29 mouse cellular contexts compared by ENCODE assay signal in genomic region chrX:88125612-88126011, GRCm38 (mm10). TPM values are rescaled to one million over a fixed set of nuclear protein-coding genes. Genes with fewer than 3 reads are reported as not detected.
"Had no signal": no experiment of that assay in that cellular context is flagged by ENCODE, and none has a peak within 500 bp of the region (broad histone marks: within the 10 kb centered on the region; RNA-seq: fewer than 3 reads in every experiment).

No protein-coding gene starts in this region.

- H3K4me3 ChIP-seq: embryonic facial prominence, embryonic 10.5 days; embryonic facial prominence, embryonic 12.5 days; embryonic facial prominence, embryonic 13.5 days; embryonic facial prominence, embryonic 15.5 days; erythroblast, embryonic 14.5 days; forebrain, embryonic 10.5 days; forebrain, embryonic 12.5 days; forebrain, embryonic 13.5 days; forebrain, embryonic 15.5 days; heart, embryonic 10.5 days; heart, embryonic 12.5 days had no signal

- ATAC-seq: forebrain, embryonic 13.5 days; forebrain, embryonic 14.5 days; forebrain, embryonic 15.5 days; forebrain, embryonic 16.5 days; forebrain, postnatal 0 days had no signal

- H3K36me3 ChIP-seq: embryonic facial prominence, embryonic 10.5 days; embryonic facial prominence, embryonic 12.5 days; embryonic facial prominence, embryonic 13.5 days; embryonic facial prominence, embryonic 15.5 days; forebrain, embryonic 10.5 days; forebrain, embryonic 12.5 days; forebrain, embryonic 15.5 days; heart, embryonic 10.5 days; heart, embryonic 12.5 days had no signal

- H3K9me3 ChIP-seq: embryonic facial prominence, embryonic 10.5 days; embryonic facial prominence, embryonic 12.5 days; embryonic facial prominence, embryonic 13.5 days; embryonic facial prominence, embryonic 15.5 days; forebrain, embryonic 10.5 days; forebrain, embryonic 12.5 days; forebrain, embryonic 13.5 days; forebrain, embryonic 15.5 days; heart, embryonic 10.5 days; heart, embryonic 12.5 days had no signal

- H3K4me2 ChIP-seq: embryonic facial prominence, embryonic 12.5 days; embryonic facial prominence, embryonic 13.5 days; embryonic facial prominence, embryonic 15.5 days; forebrain, embryonic 12.5 days; forebrain, embryonic 13.5 days; forebrain, embryonic 15.5 days; heart, embryonic 11.5 days; heart, embryonic 12.5 days had no signal

- H3K27me3 ChIP-seq: embryonic facial prominence, embryonic 12.5 days; embryonic facial prominence, embryonic 13.5 days; embryonic facial prominence, embryonic 15.5 days; forebrain, embryonic 12.5 days; forebrain, embryonic 13.5 days; forebrain, embryonic 15.5 days; heart, embryonic 12.5 days had no signal

- H3K27ac ChIP-seq: embryonic facial prominence, embryonic 10.5 days; embryonic facial prominence, embryonic 12.5 days; embryonic facial prominence, embryonic 13.5 days; embryonic facial prominence, embryonic 15.5 days; forebrain, embryonic 10.5 days; forebrain, embryonic 12.5 days; forebrain, embryonic 13.5 days; forebrain, embryonic 15.5 days; heart, embryonic 10.5 days had no signal

- DNase-seq: cerebellum, adult 9-11 months; cerebellum, postnatal 10 days; cerebellum, postnatal 14 days; cerebellum, postnatal 25 days; embryo, embryonic 11 days; forebrain, postnatal 0 days; gastrocnemius, postnatal 10 days; gastrocnemius, postnatal 14 days; gastrocnemius, postnatal 25 days; gastrocnemius, postnatal 36 days; heart, adult 11 months; heart, adult 18-20 months had no signal

- H3K4me1 ChIP-seq: embryonic facial prominence, embryonic 10.5 days; embryonic facial prominence, embryonic 12.5 days; embryonic facial prominence, embryonic 13.5 days; embryonic facial prominence, embryonic 15.5 days; forebrain, embryonic 10.5 days; forebrain, embryonic 12.5 days; forebrain, embryonic 13.5 days; forebrain, embryonic 15.5 days; heart, embryonic 10.5 days; heart, embryonic 12.5 days had no signal

- H3K9ac ChIP-seq: embryonic facial prominence, embryonic 12.5 days; embryonic facial prominence, embryonic 13.5 days; embryonic facial prominence, embryonic 15.5 days; forebrain, embryonic 12.5 days; forebrain, embryonic 13.5 days; forebrain, embryonic 15.5 days; forebrain, postnatal 0 days; heart, embryonic 12.5 days had no signal

RNA-seq across cellular contexts. Expression of gene Il1rapl1, which starts 10.2 kb away (rescaled TPM):
- total RNA-seq: common myeloid progenitor, adult 5-6 weeks; gastrocnemius, postnatal 36 days; granulocyte monocyte progenitor cell, adult 5-6 weeks; heart, adult 18-20 months had no signal
- polyA plus RNA-seq: erythroblast, embryonic 14.5 days; gonadal fat pad, adult 2 months had no signal
